Mouse (Mus musculus) heart, embryonic 13.5 days (tissue): ENCODE measurements around the gene Mesp2. TPM values are rescaled to one million over a fixed set of nuclear protein-coding genes. Genes with fewer than 3 reads are reported as not detected.

Experiments
- ATAC-seq: fragments of 200-750 bp; cut with Nextera tagmentation; 2 replicates; pipeline ENCODE4 v1.8.0; 2017; ENCODE audit warnings: moderate TSS enrichment; ENCODE audit not compliant: insufficient number of reproducible peaks, low FRiP score, low TSS enrichment; ENCODE audit errors: extremely low read depth
- H3K27ac ChIP-seq: fragments of 300-500 bp; sonication (generic); replicated peaks from 2 replicates; pipeline ENCODE4 v1.5.1; 2015; ENCODE audit warnings: moderate library complexity, mild to moderate bottlenecking, inconsistent platforms
- H3K27me3 ChIP-seq: fragments of 300-500 bp; sonication (generic); replicated peaks from 2 replicates; pipeline ENCODE4 v1.6.1; 2015; ENCODE audit warnings: mild to moderate bottlenecking, inconsistent platforms
- H3K36me3 ChIP-seq: fragments of 300-500 bp; sonication (generic); 2 replicates; pipeline ENCODE4 v1.6.1; 2015; ENCODE audit warnings: mild to moderate bottlenecking, inconsistent platforms
- H3K4me1 ChIP-seq: fragments of 300-500 bp; sonication (generic); 2 replicates; pipeline ENCODE4 v1.6.1; 2015; ENCODE audit warnings: inconsistent platforms
- H3K4me2 ChIP-seq: fragments of 300-500 bp; sonication (generic); 2 replicates; pipeline ENCODE4 v1.6.1; 2015; ENCODE audit warnings: inconsistent platforms, mild to moderate bottlenecking, moderate library complexity
- H3K4me3 ChIP-seq: fragments of 300-500 bp; sonication (generic); 2 replicates; pipeline ENCODE4 v1.5.1; 2015; ENCODE audit warnings: moderate library complexity, mild to moderate bottlenecking, inconsistent platforms
- H3K9ac ChIP-seq: fragments of 300-500 bp; sonication (generic); 2 replicates; pipeline ENCODE4 v1.6.1; 2015; ENCODE audit warnings: inconsistent platforms, mild to moderate bottlenecking, moderate library complexity
- H3K9me3 ChIP-seq: fragments of 300-500 bp; sonication (generic); 2 replicates; pipeline ENCODE4 v1.6.1; 2016; ENCODE audit warnings: inconsistent platforms
- WGBS: fragments of 180-500 bp; shearing (Covaris S2); methylation state at CpG from one replicate; pipeline ENCODE4 v1.1.7; 2015; ENCODE audit warnings: mixed read lengths; 5-methylcytosine and 5-hydroxymethylcytosine counted together
- polyA plus RNA-seq: library from polyadenylated mRNA; unstranded; fragments of >200 nt; fragmentation: Nextera tagmentation; extraction: Ambion mirVana; gene quantifications from 2 replicates; pipeline ENCODE4 v1.2.1, GENCODE M21; 2015

Mesp2 gene
- polyA plus RNA-seq, 1 experiment from 2014 or later, result 0.21 TPM

GRCm38 (mm10) chr7:79813409-79813808 lies 2.9 kb downstream of the Mesp2 start:
- Histone ChIP-seq H3K4me3 (no peak overlapping the region), H3K9me3 (no peaks in the 10 kb centered on the region), H3K9ac (no peak overlapping the region), H3K4me1 (peaks cover 11% of the 10 kb centered on the region), H3K36me3 (no peaks in the 10 kb centered on the region), H3K4me2 (no peak overlapping the region), H3K27ac (no peak overlapping the region), H3K27me3 (peaks cover 50% of the 10 kb centered on the region)
- WGBS, result 86% methylated on average over 1 of the region's 1 CpGs
- ATAC-seq, result no peak

GRCm38 (mm10) chr7:79818321-79818720 lies 7.8 kb downstream of the Mesp2 start:
- Histone ChIP-seq H3K9ac (no peak overlapping the region), H3K27me3 (peaks cover 11% of the 10 kb centered on the region; the same call in 1 of the 2 replicates), H3K4me2 (0 out of 2 replicates have a peak overlapping the region, but pooled peaks have one; percentile 1), H3K4me1 (peaks cover 33% of the 10 kb centered on the region), H3K27ac (no peak overlapping the region), H3K9me3 (no peaks in the 10 kb centered on the region), H3K4me3 (no peak overlapping the region), H3K36me3 (no peaks in the 10 kb centered on the region)
- no peak for ATAC-seq
- WGBS, result 7% methylated on average over 6 of the region's 6 CpGs

- H3K36me3 ChIP-seq, result peaks cover 6% of the 10 kb centered on the region
- 15% methylated on average over 4 of the region's 4 CpGs for WGBS
- peaks cover 33% of the 10 kb centered on the region for H3K4me1 ChIP-seq
- H3K9ac ChIP-seq, result no peak overlapping the region
- H3K4me3 ChIP-seq, result no peak overlapping the region
- H3K4me2 ChIP-seq, result no peak overlapping the region
- H3K9me3 ChIP-seq, result peaks cover 3% of the 10 kb centered on the region; the same call in 1 of the 2 replicates
- ATAC-seq, result no peak
- H3K27me3 ChIP-seq, result peaks cover 11% of the 10 kb centered on the region; the same call in 1 of the 2 replicates
- H3K27ac ChIP-seq, result 0 out of 2 replicates have a peak overlapping the region, but pooled peaks have one; percentile 5
Measured at GRCm38 (mm10) chr7:79819515-79819914, 9.0 kb downstream of the Mesp2 start.

- H3K27me3 ChIP-seq, result peaks cover 11% of the 10 kb centered on the region; the same call in 1 of the 2 replicates
- H3K36me3 ChIP-seq, result peaks cover 10% of the 10 kb centered on the region
- H3K4me1 ChIP-seq, result peaks cover 33% of the 10 kb centered on the region
- H3K27ac ChIP-seq, result 0 out of 2 replicates have a peak overlapping the region, but pooled peaks have one; percentile 5
- ATAC-seq, result no peak
- WGBS, result 54% methylated on average over 11 of the region's 11 CpGs
- H3K9me3 ChIP-seq, result peaks cover 7% of the 10 kb centered on the region; the same call in 1 of the 2 replicates
- H3K4me2 ChIP-seq, result no peak overlapping the region
- H3K4me3 ChIP-seq, result no peak overlapping the region
- H3K9ac ChIP-seq, result no peak overlapping the region
Measured at GRCm38 (mm10) chr7:79819996-79820395, 9.5 kb downstream of the Mesp2 start.

- H3K27me3 ChIP-seq, result peaks cover 5% of the 10 kb centered on the region; the same call in 1 of the 2 replicates
- no peak overlapping the region for H3K4me2 ChIP-seq
- no peak overlapping the region for H3K9ac ChIP-seq
- peaks cover 30% of the 10 kb centered on the region for H3K36me3 ChIP-seq
- peaks cover 7% of the 10 kb centered on the region; the same call in 1 of the 2 replicates for H3K9me3 ChIP-seq
- peaks cover 33% of the 10 kb centered on the region for H3K4me1 ChIP-seq
- no peak for ATAC-seq
- WGBS, result 73% methylated on average over 12 of the region's 12 CpGs
- no peak overlapping the region for H3K27ac ChIP-seq
- H3K4me3 ChIP-seq, result no peak overlapping the region
Measured at GRCm38 (mm10) chr7:79822092-79822695, 11.7 kb downstream of the Mesp2 start.

GRCm38 (mm10) chr7:79828341-79828740 lies 17.8 kb downstream of the Mesp2 start:
- H3K4me2 ChIP-seq, result no peak overlapping the region
- no peak for ATAC-seq
- H3K27me3 ChIP-seq, result no peaks in the 10 kb centered on the region
- H3K4me1 ChIP-seq, result no peaks in the 10 kb centered on the region
- H3K36me3 ChIP-seq, result peaks cover 30% of the 10 kb centered on the region
- H3K27ac ChIP-seq, result no peak overlapping the region
- no peak overlapping the region for H3K4me3 ChIP-seq
- WGBS, result 85% methylated on average over 3 of the region's 3 CpGs
- H3K9ac ChIP-seq, result no peak overlapping the region
- H3K9me3 ChIP-seq, result peaks cover 7% of the 10 kb centered on the region; the same call in 1 of the 2 replicates

- no peaks in the 10 kb centered on the region for H3K4me1 ChIP-seq
- no peak overlapping the region for H3K4me3 ChIP-seq
- no peaks in the 10 kb centered on the region for H3K27me3 ChIP-seq
- ATAC-seq, result no peak
- 71% methylated on average over 6 of the region's 6 CpGs for WGBS
- H3K9me3 ChIP-seq, result no peaks in the 10 kb centered on the region
- no peak overlapping the region for H3K9ac ChIP-seq
- H3K4me2 ChIP-seq, result no peak overlapping the region
- peaks cover 9% of the 10 kb centered on the region for H3K36me3 ChIP-seq
- peak overlapping the region; percentile 58 for H3K27ac ChIP-seq
Measured at GRCm38 (mm10) chr7:79831145-79831544, 20.6 kb downstream of the Mesp2 start.

GRCm38 (mm10) chr7:79831585-79831984 lies 21.1 kb downstream of the Mesp2 start:
- peak overlapping the region; percentile 58 for H3K27ac ChIP-seq
- 52% methylated on average over 6 of the region's 6 CpGs for WGBS
- no peak overlapping the region for H3K4me2 ChIP-seq
- no peak overlapping the region for H3K9ac ChIP-seq
- H3K9me3 ChIP-seq, result no peaks in the 10 kb centered on the region
- peaks cover 5% of the 10 kb centered on the region for H3K36me3 ChIP-seq
- no peak overlapping the region for H3K4me3 ChIP-seq
- ATAC-seq, result no peak
- no peaks in the 10 kb centered on the region for H3K4me1 ChIP-seq
- no peaks in the 10 kb centered on the region for H3K27me3 ChIP-seq

GRCm38 (mm10) chr7:79832980-79833379 lies 22.5 kb downstream of the Mesp2 start:
- no peaks in the 10 kb centered on the region for H3K27me3 ChIP-seq
- H3K4me2 ChIP-seq, result no peak overlapping the region
- H3K9ac ChIP-seq, result no peak overlapping the region
- no peak overlapping the region for H3K27ac ChIP-seq
- H3K4me3 ChIP-seq, result no peak overlapping the region
- no peaks in the 10 kb centered on the region for H3K9me3 ChIP-seq
- H3K4me1 ChIP-seq, result no peaks in the 10 kb centered on the region
- H3K36me3 ChIP-seq, result no peaks in the 10 kb centered on the region
- no peak for ATAC-seq

GRCm38 (mm10) chr7:79835196-79835595 lies 24.7 kb downstream of the Mesp2 start:
- no peak overlapping the region for H3K4me2 ChIP-seq
- WGBS, result 91% methylated on average over 6 of the region's 6 CpGs
- H3K9ac ChIP-seq, result no peak overlapping the region
- H3K4me1 ChIP-seq, result no peaks in the 10 kb centered on the region
- no peaks in the 10 kb centered on the region; the same call in 1 of the 2 replicates for H3K36me3 ChIP-seq
- H3K9me3 ChIP-seq, result no peaks in the 10 kb centered on the region
- ATAC-seq, result no peak
- H3K4me3 ChIP-seq, result no peak overlapping the region
- no peak overlapping the region for H3K27ac ChIP-seq
- no peaks in the 10 kb centered on the region for H3K27me3 ChIP-seq

- WGBS, result 60% methylated on average over 2 of the region's 2 CpGs
Measured at GRCm38 (mm10) chr7:79837247-79837646, 26.7 kb downstream of the Mesp2 start.

GRCm38 (mm10) chr7:79842163-79842562 lies 31.6 kb downstream of the Mesp2 start:
- no peak overlapping the region for H3K27ac ChIP-seq
- peaks cover 11% of the 10 kb centered on the region; the same call in 1 of the 2 replicates for H3K27me3 ChIP-seq
- 57% methylated on average over 7 of the region's 7 CpGs for WGBS
- H3K4me3 ChIP-seq, result no peak overlapping the region
- ATAC-seq, result no peak
- H3K4me1 ChIP-seq, result peaks cover 19% of the 10 kb centered on the region
- H3K9me3 ChIP-seq, result no peaks in the 10 kb centered on the region
- no peak overlapping the region for H3K9ac ChIP-seq
- peaks cover 11% of the 10 kb centered on the region for H3K36me3 ChIP-seq
- H3K4me2 ChIP-seq, result no peak overlapping the region

More at GRCm38 (mm10) chr7:79837247-79837646, 26.7 kb downstream of the Mesp2 start:
- no peak overlapping the region for H3K4me2 ChIP-seq
- H3K9me3 ChIP-seq, result no peaks in the 10 kb centered on the region
- no peak overlapping the region for H3K9ac ChIP-seq
- H3K4me1 ChIP-seq, result no peaks in the 10 kb centered on the region
- H3K27me3 ChIP-seq, result no peaks in the 10 kb centered on the region
- no peak overlapping the region for H3K4me3 ChIP-seq
- ATAC-seq, result no peak
- H3K27ac ChIP-seq, result no peak overlapping the region
- peaks cover 11% of the 10 kb centered on the region for H3K36me3 ChIP-seq
